Mouse (Mus musculus): ENCODE results near the gene Akr1b3. TPM values are rescaled to one million over a fixed set of nuclear protein-coding genes. Genes with fewer than 3 reads are reported as not detected.
"Not testable (repeated sequence)": the region's sequence is repeated elsewhere in the genome, so short reads cannot be mapped to it uniquely, and the experiment has no call there.

Akr1b3 gene
- polyA plus RNA-seq, 1 experiment from 2014 or later: 242 TPM

GRCm38 (mm10) chr6:34344935-34345334 lies 27.7 kb upstream of the Akr1b3 start:
- H3K27ac ChIP-seq (replicated peaks): no peak overlapping the region
- H3K4me3 ChIP-seq: no peak overlapping the region
- no peaks in the 10 kb centered on the region for H3K36me3 ChIP-seq (replicated peaks)
- peaks cover 11% of the 10 kb centered on the region for H3K4me1 ChIP-seq
- peak; percentile 64 for DNase-seq (ENCODE audit: low spot score)
- 17% methylated on average over 9 of the region's 9 CpGs for WGBS
- H3K27me3 ChIP-seq (replicated peaks; ENCODE audit: low read depth, poor library complexity, severe bottlenecking): no peaks in the 10 kb centered on the region
- H3K9me3 ChIP-seq: no peaks in the 10 kb centered on the region

DNA sequence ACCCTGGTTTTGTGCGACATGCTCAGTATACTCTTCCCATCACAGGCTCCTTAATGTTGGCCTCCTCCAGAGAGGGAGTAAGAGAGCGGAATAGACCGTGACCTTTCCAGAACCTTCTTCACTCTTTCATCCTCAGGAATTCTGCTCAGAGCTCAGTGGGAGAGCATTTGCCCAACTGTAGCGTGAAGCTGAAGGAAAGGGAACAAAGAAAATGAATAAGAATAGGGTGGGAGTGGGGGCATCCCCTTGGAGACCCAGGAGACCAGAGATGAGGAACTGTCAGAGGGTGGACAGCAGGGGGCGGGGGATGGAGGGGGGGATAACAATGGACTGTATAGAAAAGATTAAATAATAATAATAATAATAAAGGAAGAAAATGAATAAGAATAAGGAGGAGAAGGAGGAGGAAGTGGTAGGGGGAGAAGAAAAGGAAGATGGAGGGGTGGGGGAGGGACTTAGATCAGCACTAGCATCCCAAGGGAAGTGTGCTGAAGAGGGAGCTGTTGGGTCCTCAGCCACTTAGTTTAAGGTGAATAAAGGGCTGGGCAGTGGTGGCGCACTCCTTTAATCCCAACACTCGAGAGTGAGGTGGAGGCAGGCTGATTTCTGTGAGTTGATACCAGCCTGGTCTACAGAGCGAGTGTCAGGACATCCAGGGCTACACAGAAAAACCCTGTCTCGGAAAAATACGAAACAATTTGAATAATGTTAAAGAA lies 27.0 kb upstream of the Akr1b3 start:
- Histone ChIP-seq H3K27me3 (replicated peaks; ENCODE audit: low read depth, poor library complexity, severe bottlenecking) (no peaks in the 10 kb centered on the region), H3K27ac (replicated peaks) (no peak overlapping the region), H3K9me3 (no peaks in the 10 kb centered on the region), H3K4me1 (peaks cover 11% of the 10 kb centered on the region), H3K4me3 (no peak overlapping the region), H3K36me3 (replicated peaks) (no peaks in the 10 kb centered on the region)
- WGBS: 47% methylated on average over 10 of the region's 10 CpGs
- no peak for DNase-seq (ENCODE audit: low spot score)

DNA sequence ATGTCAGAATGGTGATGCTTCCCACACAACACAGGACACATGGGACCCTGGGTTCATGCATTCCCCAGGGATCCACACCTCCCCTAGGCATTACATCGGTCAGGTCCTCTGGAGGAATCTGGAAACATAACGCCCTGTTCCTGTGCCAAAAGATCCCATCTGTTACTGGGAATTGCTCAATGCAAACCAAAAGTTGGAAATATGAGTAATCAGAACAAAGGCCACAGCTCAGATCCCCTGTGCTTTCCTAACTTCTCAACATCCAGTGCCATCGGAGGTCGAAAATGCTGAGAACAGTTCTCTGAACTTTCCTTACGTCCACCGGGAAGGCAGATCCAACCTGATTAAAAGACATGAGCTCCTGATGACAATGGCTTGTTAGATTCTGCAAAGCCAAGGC lies 26.1 kb upstream of the Akr1b3 start:
- 75% methylated on average over 6 of the region's 6 CpGs for whole genome bisulfite sequencing
- H3K4me1 ChIP-seq: peaks cover 11% of the 10 kb centered on the region
- H3K27me3 ChIP-seq (replicated peaks; ENCODE audit: low read depth, poor library complexity, severe bottlenecking): no peaks in the 10 kb centered on the region
- no peak overlapping the region for H3K27ac ChIP-seq (replicated peaks)
- no peak for DNase-seq (ENCODE audit: low spot score)
- no peaks in the 10 kb centered on the region for H3K36me3 ChIP-seq (replicated peaks)
- no peaks in the 10 kb centered on the region for H3K9me3 ChIP-seq
- H3K4me3 ChIP-seq: no peak overlapping the region

DNA sequence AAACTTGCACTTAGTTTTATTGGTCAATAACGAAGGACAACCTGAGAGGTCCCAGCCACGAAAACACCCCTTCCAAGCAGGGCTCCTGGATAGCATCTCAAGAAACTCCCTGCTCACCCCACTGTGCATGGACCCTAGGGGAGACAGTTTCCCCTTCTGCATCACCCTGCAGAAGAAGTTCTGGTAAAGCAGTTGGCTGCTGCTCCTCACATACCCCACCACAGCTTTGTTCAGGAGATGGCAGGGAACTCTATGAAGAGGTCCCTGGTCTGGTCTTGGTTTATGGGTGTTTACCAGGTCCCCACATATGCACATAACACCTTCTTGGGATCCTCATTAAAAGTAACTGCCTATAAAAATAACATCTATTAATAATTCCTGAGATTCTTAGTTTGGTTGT lies 25.2 kb upstream of the Akr1b3 start:
- no peaks in the 10 kb centered on the region for H3K27me3 ChIP-seq (replicated peaks; ENCODE audit: low read depth, poor library complexity, severe bottlenecking)
- WGBS: 89% methylated on average over 2 of the region's 2 CpGs
- no peak overlapping the region for H3K4me3 ChIP-seq
- H3K4me1 ChIP-seq: peaks cover 11% of the 10 kb centered on the region
- H3K27ac ChIP-seq (replicated peaks): no peak overlapping the region
- no peaks in the 10 kb centered on the region for H3K9me3 ChIP-seq
- DNase-seq (ENCODE audit: low spot score): no peak
- no peaks in the 10 kb centered on the region for H3K36me3 ChIP-seq (replicated peaks)

GRCm38 (mm10) chr6:34341991-34342390 lies 24.7 kb upstream of the Akr1b3 start:
- WGBS: 89% methylated on average over 4 of the region's 4 CpGs
- Histone ChIP-seq H3K36me3 (replicated peaks) (no peaks in the 10 kb centered on the region), H3K4me3 (no peak overlapping the region), H3K27me3 (replicated peaks; ENCODE audit: low read depth, poor library complexity, severe bottlenecking) (no peaks in the 10 kb centered on the region), H3K27ac (replicated peaks) (no peak overlapping the region), H3K4me1 (peaks cover 11% of the 10 kb centered on the region), H3K9me3 (no peaks in the 10 kb centered on the region)
- DNase-seq (ENCODE audit: low spot score): no peak

- DNase-seq (ENCODE audit: low spot score): no peak
- Histone ChIP-seq H3K27ac (replicated peaks) (no peak overlapping the region), H3K27me3 (replicated peaks; ENCODE audit: low read depth, poor library complexity, severe bottlenecking) (no peaks in the 10 kb centered on the region), H3K9me3 (no peaks in the 10 kb centered on the region), H3K4me3 (no peak overlapping the region), H3K4me1 (no peaks in the 10 kb centered on the region), H3K36me3 (replicated peaks) (no peaks in the 10 kb centered on the region)
- 86% methylated on average over 2 of the region's 2 CpGs for WGBS
Observed at GRCm38 (mm10) chr6:34337799-34338198, 20.5 kb upstream of the Akr1b3 start.

GRCm38 (mm10) chr6:34334673-34335072 lies 17.4 kb upstream of the Akr1b3 start:
- H3K36me3 ChIP-seq (replicated peaks): no peaks in the 10 kb centered on the region
- H3K4me3 ChIP-seq: no peak overlapping the region
- DNase-seq (ENCODE audit: low spot score): no peak
- H3K27me3 ChIP-seq (replicated peaks; ENCODE audit: low read depth, poor library complexity, severe bottlenecking): no peaks in the 10 kb centered on the region
- WGBS: 92% methylated on average over 5 of the region's 5 CpGs
- no peaks in the 10 kb centered on the region for H3K9me3 ChIP-seq
- no peak overlapping the region for H3K27ac ChIP-seq (replicated peaks)
- no peaks in the 10 kb centered on the region for H3K4me1 ChIP-seq

DNA sequence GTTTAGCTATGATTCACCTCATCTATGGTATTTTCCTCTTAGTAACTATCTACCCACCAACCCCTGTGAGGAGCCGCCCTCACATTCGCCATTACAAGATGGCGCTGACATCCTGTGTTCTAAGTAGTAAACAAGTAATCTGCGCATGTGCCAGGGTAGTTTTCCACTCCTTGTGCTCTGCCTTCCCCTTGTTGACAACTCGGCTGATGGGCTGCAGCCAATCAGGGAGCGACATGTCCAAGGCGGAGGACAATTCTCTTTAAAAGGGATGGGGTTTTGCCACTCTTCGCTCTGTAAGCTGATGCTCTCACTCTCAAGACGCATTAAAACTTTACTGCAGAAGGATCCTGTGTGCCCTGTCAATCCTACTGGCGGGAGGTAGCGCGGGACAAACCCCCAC lies 14.5 kb upstream of the Akr1b3 start:
- H3K27me3 ChIP-seq (replicated peaks; ENCODE audit: low read depth, poor library complexity, severe bottlenecking); H3K36me3 ChIP-seq (replicated peaks); H3K9me3 ChIP-seq; H3K4me3 ChIP-seq; H3K27ac ChIP-seq (replicated peaks); H3K4me1 ChIP-seq; DNase-seq (ENCODE audit: low spot score): not testable (repeated sequence)
- 84% methylated on average over 12 of the region's 12 CpGs for WGBS

DNA sequence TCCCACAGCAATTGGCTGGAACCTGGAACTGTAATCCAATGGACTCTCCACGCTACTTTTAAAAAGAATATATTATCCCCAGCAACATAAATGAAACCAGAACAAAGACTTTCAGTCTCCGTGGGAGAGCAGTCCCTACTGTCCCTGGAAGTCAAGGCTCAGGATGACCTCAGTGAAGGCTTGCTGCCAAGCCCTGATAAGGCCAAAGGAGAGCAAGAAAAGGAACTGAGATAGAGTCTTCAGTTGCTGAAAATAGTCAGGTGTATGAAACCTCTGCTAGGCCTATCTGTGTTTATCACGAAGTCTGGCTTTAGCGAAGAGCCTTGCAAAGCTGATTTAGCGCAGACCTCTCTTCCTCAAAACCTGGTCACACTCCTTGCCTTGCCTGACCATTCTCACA lies 14.1 kb upstream of the Akr1b3 start:
- 92% methylated on average over 5 of the region's 5 CpGs for WGBS
- Histone ChIP-seq H3K9me3 (no peaks in the 10 kb centered on the region), H3K4me1 (no peaks in the 10 kb centered on the region), H3K27me3 (replicated peaks; ENCODE audit: low read depth, poor library complexity, severe bottlenecking) (no peaks in the 10 kb centered on the region), H3K27ac (replicated peaks) (no peak overlapping the region), H3K36me3 (replicated peaks) (no peaks in the 10 kb centered on the region), H3K4me3 (no peak overlapping the region)
- DNase-seq (ENCODE audit: low spot score): no peak

DNA sequence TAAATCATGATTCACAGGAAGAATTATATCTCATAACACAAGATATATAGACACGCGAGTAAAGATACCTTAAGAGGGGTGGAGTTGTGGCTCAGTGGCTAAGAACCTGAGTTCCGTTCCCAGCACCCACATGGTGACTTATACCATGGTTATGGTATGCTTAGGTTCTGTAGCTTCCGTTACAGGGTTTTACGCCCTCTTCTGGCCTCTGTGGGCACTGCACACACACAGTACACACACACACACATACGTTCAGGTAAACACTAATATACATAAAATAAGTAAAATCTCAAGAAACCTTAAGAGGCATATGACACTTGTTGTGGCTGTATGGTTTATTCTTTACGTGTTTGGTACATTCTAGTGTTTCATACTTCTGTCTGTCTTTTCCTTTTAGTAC lies 4.8 kb upstream of the Akr1b3 start:
- Histone ChIP-seq H3K4me3 (no peak overlapping the region), H3K9me3 (no peaks in the 10 kb centered on the region), H3K36me3 (replicated peaks) (no peaks in the 10 kb centered on the region), H3K4me1 (no peaks in the 10 kb centered on the region), H3K27ac (replicated peaks) (no peak overlapping the region), H3K27me3 (replicated peaks; ENCODE audit: low read depth, poor library complexity, severe bottlenecking) (peaks cover 12% of the 10 kb centered on the region; the same call in 1 of the 2 replicates)
- no peak for DNase-seq (ENCODE audit: low spot score)
- WGBS: 93% methylated on average over 7 of the region's 7 CpGs

GRCm38 (mm10) chr6:34318636-34319035 lies 1.4 kb upstream of the Akr1b3 start:
- Histone ChIP-seq H3K4me1 (peaks cover 22% of the 10 kb centered on the region), H3K36me3 (replicated peaks) (peaks cover 7% of the 10 kb centered on the region; the same call in 1 of the 2 replicates), H3K4me3 (no peak overlapping the region), H3K9me3 (no peaks in the 10 kb centered on the region), H3K27me3 (replicated peaks; ENCODE audit: low read depth, poor library complexity, severe bottlenecking) (peaks cover 12% of the 10 kb centered on the region; the same call in 1 of the 2 replicates), H3K27ac (replicated peaks) (no peak overlapping the region)
- DNase-seq (ENCODE audit: low spot score): no peak
- 76% methylated on average over 6 of the region's 6 CpGs for WGBS

DNA sequence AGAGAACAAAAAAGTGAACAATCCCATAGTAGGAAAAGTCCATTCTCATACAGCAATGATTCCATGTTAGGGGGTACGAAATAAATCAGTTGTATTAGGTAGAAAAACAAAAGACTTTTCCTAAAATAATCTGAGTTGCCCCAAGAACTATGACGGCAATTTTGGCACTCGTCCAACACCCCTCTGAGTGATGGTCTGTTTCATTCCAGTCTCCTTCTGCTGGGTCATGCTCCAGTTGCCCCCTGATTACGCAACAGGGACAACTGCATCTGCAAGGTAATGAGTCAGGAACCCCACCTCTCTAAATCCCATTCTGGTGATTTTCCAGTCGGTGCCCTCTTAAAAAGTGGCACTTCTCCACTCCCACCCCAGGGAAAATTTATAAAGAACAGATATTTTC lies 894 bp upstream of the Akr1b3 start:
- Histone ChIP-seq H3K9me3 (no peaks in the 10 kb centered on the region), H3K27ac (replicated peaks) (no peak overlapping the region), H3K4me1 (peaks cover 22% of the 10 kb centered on the region), H3K27me3 (replicated peaks; ENCODE audit: low read depth, poor library complexity, severe bottlenecking) (peaks cover 12% of the 10 kb centered on the region; the same call in 1 of the 2 replicates), H3K4me3 (no peak overlapping the region), H3K36me3 (replicated peaks) (peaks cover 12% of the 10 kb centered on the region; the same call in 1 of the 2 replicates)
- 78% methylated on average over 5 of the region's 5 CpGs for WGBS
- no peak for DNase-seq (ENCODE audit: low spot score)

DNA sequence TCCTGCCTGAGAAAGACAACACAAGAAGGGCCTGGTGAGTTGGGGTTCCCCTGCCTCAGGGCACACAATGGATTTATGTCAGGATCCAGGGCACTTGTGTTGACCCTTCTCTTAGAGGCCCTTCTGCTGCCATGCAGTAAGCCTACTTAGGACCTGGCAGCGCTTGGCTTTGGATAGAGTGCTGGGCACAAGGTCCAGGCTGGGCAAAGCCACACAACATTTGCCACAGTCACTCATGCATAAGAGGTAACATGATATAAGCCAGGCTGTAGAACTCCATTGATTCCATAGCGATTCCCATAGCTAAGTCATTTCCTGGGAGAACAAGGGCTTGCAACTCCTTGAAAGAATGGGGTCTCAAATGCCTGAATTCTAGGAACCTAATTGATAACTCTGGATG lies 3.4 kb downstream of the Akr1b3 start:
- Histone ChIP-seq H3K36me3 (replicated peaks) (peaks cover 52% of the 10 kb centered on the region), H3K4me1 (peaks cover 22% of the 10 kb centered on the region), H3K27me3 (replicated peaks; ENCODE audit: low read depth, poor library complexity, severe bottlenecking) (peaks cover 9% of the 10 kb centered on the region; the same call in 1 of the 2 replicates), H3K9me3 (no peaks in the 10 kb centered on the region), H3K27ac (replicated peaks) (no peak overlapping the region), H3K4me3 (no peak overlapping the region)
- WGBS: 93% methylated on average over 2 of the region's 2 CpGs
- DNase-seq (ENCODE audit: low spot score): no peak

Data from embryonic facial prominence, embryonic 10.5 days (tissue).